Mouse (Mus musculus) CD4-positive, CD25-positive, alpha-beta regulatory T cell (primary cell): ENCODE measurements around the gene Olfr1364. TPM values are rescaled to one million over a fixed set of nuclear protein-coding genes. Genes with fewer than 3 reads are reported as not detected.

ENCODE experiments used
- polyA plus RNA-seq: library from polyadenylated mRNA; unstranded; fragments of 100-300 nt; shearing (Covaris generic); gene quantifications from one replicate; pipeline ENCODE4 v1.2.1, GENCODE M21; 2017

Gene Olfr1364
- polyA plus RNA-seq = not detected

GRCm38 (mm10) chr13:21581659-21582058 lies at the start of gene Olfr1364:
Gene Olfr1364 (minus strand): TSS chr13:21581759.

DNA sequence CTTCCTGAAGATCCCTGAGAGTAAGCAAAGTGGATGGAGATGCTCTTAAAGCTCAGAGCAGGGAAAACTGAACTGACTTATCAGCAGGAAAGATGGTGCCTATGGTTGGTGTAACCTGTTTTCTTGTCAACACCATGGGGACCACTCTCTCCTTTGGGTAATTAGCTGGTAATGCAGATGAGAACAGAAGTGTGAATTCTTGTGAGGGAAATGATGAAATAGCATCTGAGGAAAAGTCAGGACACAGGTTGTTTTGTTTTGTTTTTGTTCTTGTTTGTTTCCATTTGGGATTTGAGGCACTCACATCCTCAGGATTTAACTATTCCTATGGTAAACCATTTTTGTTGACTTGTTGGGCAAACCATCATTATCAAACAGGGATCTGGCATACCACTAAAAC lies 32.4 kb upstream of the Olfr1364 start, which contains the start of gene Olfr1362:
Gene Olfr1362, minus strand, starts transcription at position 101 of the 400 bp plus-strand sequence.

DNA sequence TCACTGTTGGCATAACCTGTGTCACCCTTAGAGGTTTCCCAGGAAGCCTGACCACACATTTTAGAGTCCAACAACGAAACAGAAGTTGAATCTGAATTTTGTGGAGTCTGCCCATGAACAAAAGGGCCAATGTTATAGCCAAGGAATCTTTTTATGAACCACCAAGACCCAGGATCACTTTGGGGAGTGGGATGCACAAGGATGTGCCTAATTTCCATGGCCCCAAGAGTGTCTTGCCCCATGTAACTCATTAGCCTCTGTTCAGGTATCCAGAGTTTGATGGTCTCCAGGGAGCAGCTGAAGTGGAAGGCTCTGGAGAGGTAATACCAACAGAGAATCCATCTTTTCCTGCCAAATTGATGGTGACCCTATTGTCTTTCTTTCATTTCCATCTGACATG lies 21.8 kb downstream of the Olfr1364 start, which contains the start of gene Olfr1535:
Gene Olfr1535, minus strand, starts transcription at position 101 of the 400 bp plus-strand sequence.

DNA sequence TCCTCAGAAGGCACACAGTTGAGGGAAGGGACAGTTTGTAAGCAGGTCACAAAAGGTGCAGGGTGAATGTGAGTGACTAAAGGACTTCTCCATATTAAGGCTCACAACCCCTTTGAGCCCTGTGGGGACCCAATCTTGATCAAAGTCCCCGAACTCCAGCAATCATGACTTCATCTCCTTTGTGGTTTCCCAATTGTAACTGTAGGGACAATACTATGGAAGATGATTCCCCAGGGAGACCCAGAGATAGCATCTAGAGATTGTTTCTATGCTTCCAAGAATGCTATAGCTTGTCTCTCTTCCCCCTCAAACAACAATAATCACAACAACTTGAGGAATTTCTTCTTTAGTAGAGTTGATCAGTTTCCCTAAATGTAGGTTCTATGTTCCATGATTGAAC lies 38.9 kb downstream of the Olfr1364 start, which contains the start of gene Olfr1366:
Gene Olfr1366, minus strand, starts transcription at position 101 of the 400 bp plus-strand sequence.

GRCm38 (mm10) chr13:21530781-21531201 lies 50.8 kb downstream of the Olfr1364 start, which contains the start of gene Zkscan8:
Gene Zkscan8 (minus strand): TSS chr13:21531120.

Other genes with a start within 250 kb of the Olfr1364 start
- not detected for gene Olfr1367, start 234.8 kb downstream of the Olfr1364 start, polyA plus RNA-seq
- gene Zscan12, start 218.9 kb downstream of the Olfr1364 start, polyA plus RNA-seq = 11.1 TPM
- 65.3 TPM for gene Zkscan3, start 179.0 kb downstream of the Olfr1364 start, polyA plus RNA-seq
- 0.51 TPM for gene Pgbd1, start 140.7 kb downstream of the Olfr1364 start, polyA plus RNA-seq
- 7.3 TPM for gene Zscan26, start 128.0 kb downstream of the Olfr1364 start, polyA plus RNA-seq
- gene Nkapl, start 113.2 kb downstream of the Olfr1364 start, polyA plus RNA-seq = not detected
- gene Zkscan4, start 102.9 kb downstream of the Olfr1364 start, polyA plus RNA-seq = 0.13 TPM
- gene Gm10065, start 102.3 kb downstream of the Olfr1364 start, polyA plus RNA-seq = not detected
- not detected for gene AK157302, start 86.5 kb downstream of the Olfr1364 start, polyA plus RNA-seq
- gene Gm11273, start 80.3 kb downstream of the Olfr1364 start, polyA plus RNA-seq = 8.7 TPM
- gene Zkscan8, start 50.6 kb downstream of the Olfr1364 start, polyA plus RNA-seq = 7.3 TPM
- gene Olfr1366, start 39.0 kb downstream of the Olfr1364 start, polyA plus RNA-seq = not detected
- not detected for gene Olfr1535, start 21.9 kb downstream of the Olfr1364 start, polyA plus RNA-seq
- not detected for gene Olfr1362, start 32.3 kb upstream of the Olfr1364 start, polyA plus RNA-seq
- gene Olfr11, start 60.8 kb upstream of the Olfr1364 start, polyA plus RNA-seq = not detected
- gene Olfr1361, start 81.6 kb upstream of the Olfr1364 start, polyA plus RNA-seq = not detected
- gene Olfr1360, start 95.6 kb upstream of the Olfr1364 start, polyA plus RNA-seq = not detected
- not detected for gene Olfr1359, start 116.4 kb upstream of the Olfr1364 start, polyA plus RNA-seq
- 2.4 TPM for gene Hist1h2bl, start 134.4 kb upstream of the Olfr1364 start, polyA plus RNA-seq
- gene Hist1h2ai, start 134.7 kb upstream of the Olfr1364 start, polyA plus RNA-seq = 14.3 TPM
- not detected for gene Hist1h3h, start 135.9 kb upstream of the Olfr1364 start, polyA plus RNA-seq
- gene Hist1h2bm, start 140.3 kb upstream of the Olfr1364 start, polyA plus RNA-seq = 0.87 TPM
- 0.80 TPM for gene Hist1h4j, start 153.3 kb upstream of the Olfr1364 start, polyA plus RNA-seq
- 8.1 TPM for gene Hist1h4k, start 168.7 kb upstream of the Olfr1364 start, polyA plus RNA-seq
- 1.6 TPM for gene Hist1h2ak, start 172.1 kb upstream of the Olfr1364 start, polyA plus RNA-seq
- gene Hist1h2bn, start 172.4 kb upstream of the Olfr1364 start, polyA plus RNA-seq = not detected
- 1.8 TPM for gene Hist1h1b, start 198.9 kb upstream of the Olfr1364 start, polyA plus RNA-seq
- gene Hist1h3i, start 201.6 kb upstream of the Olfr1364 start, polyA plus RNA-seq = 1.1 TPM
- 0.99 TPM for gene Hist1h2an, start 205.5 kb upstream of the Olfr1364 start, polyA plus RNA-seq
- gene Hist1h2bp, start 205.7 kb upstream of the Olfr1364 start, polyA plus RNA-seq = not detected
- gene Hist1h2bq, start 228.4 kb upstream of the Olfr1364 start, polyA plus RNA-seq = 5.0 TPM
- not detected for gene Hist1h2ao, start 228.7 kb upstream of the Olfr1364 start, polyA plus RNA-seq
- 36.0 TPM for gene Hist1h4m, start 230.0 kb upstream of the Olfr1364 start, polyA plus RNA-seq